In genomic region chr5:101090415-101091026, GRCm38 (mm10) we compare ENCODE assay signal across 17 mouse cellular contexts.
DNase-seq lines count a peak whose midpoint lies in the region; ATAC-seq and TF ChIP-seq lines count a peak whose summit lies in the region.
"Had no signal": no experiment of that assay in that cellular context is flagged by ENCODE, and none has a peak within 500 bp of the region (broad histone marks: within the 10 kb centered on the region; RNA-seq: fewer than 3 reads in every experiment).

No protein-coding gene starts in this region.

- no peaks in the 10 kb centered on the region for H3K27me3 ChIP-seq in forebrain, embryonic 12.5 days
- no peaks in the 10 kb centered on the region for H3K27me3 ChIP-seq in forebrain, embryonic 11.5 days (ENCODE audit: control insufficient read depth, insufficient read depth, low read length)
- no peaks in the 10 kb centered on the region for H3K27me3 ChIP-seq in heart, postnatal 0 days (ENCODE audit: control insufficient read depth, insufficient read depth, low read length)
- no peaks in the 10 kb centered on the region for H3K27me3 ChIP-seq in heart, embryonic 11.5 days (ENCODE audit: control insufficient read depth, insufficient read depth, low read length)
- H3K27me3 ChIP-seq in hindbrain, embryonic 14.5 days (ENCODE audit: control insufficient read depth, insufficient read depth, low read length): no peaks in the 10 kb centered on the region
- H3K27me3 ChIP-seq in neural tube, embryonic 12.5 days (replicated peaks): no peaks in the 10 kb centered on the region
- no peaks in the 10 kb centered on the region for H3K27me3 ChIP-seq in kidney, adult 2 months (replicated peaks; ENCODE audit: control insufficient read depth, insufficient read depth, low read length)
- H3K27me3 ChIP-seq: embryonic facial prominence, embryonic 12.5 days; limb, embryonic 12.5 days; liver, embryonic 13.5 days; lung, embryonic 15.5 days had no signal

- no peak for DNase-seq in forebrain, embryonic 11.5 days (ENCODE audit: low spot score)
- DNase-seq in heart, postnatal 0 days (ENCODE audit: low spot score): no peak
- DNase-seq in hindbrain, embryonic 14.5 days (ENCODE audit: low spot score): peak; percentile 46
- no peak for DNase-seq in layer of hippocampus, adult 9-11 months
- no peak for DNase-seq in kidney, adult 2 months
- DNase-seq: cerebellum, adult 9-10 months; heart, adult 2 months; liver, embryonic 13.5 days; right cerebral cortex, postnatal 14 days had no signal

- TF ChIP-seq EP300 in heart, postnatal 0 days (IDR thresholded peaks at IDR 0.05; ENCODE audit: low read depth): no peak

- peak overlapping the region; percentile 80 for H3K27ac ChIP-seq in forebrain, embryonic 12.5 days
- no peak overlapping the region for H3K27ac ChIP-seq in forebrain, embryonic 11.5 days (ENCODE audit: low read depth, low read length)
- H3K27ac ChIP-seq in heart, postnatal 0 days (ENCODE audit: low read depth): no peak overlapping the region
- no peak overlapping the region for H3K27ac ChIP-seq in heart, embryonic 11.5 days (ENCODE audit: low read depth, low read length)
- H3K27ac ChIP-seq in hindbrain, embryonic 14.5 days: peak overlapping the region; percentile 79
- H3K27ac ChIP-seq in neural tube, embryonic 12.5 days: peak overlapping the region; percentile 22; the same call in 1 of the 2 replicates
- no peak overlapping the region for H3K27ac ChIP-seq in kidney, adult 2 months (ENCODE audit: insufficient read depth, low read depth, low read length)
- H3K27ac ChIP-seq: embryonic facial prominence, embryonic 12.5 days; heart, adult 2 months; kidney, postnatal 0 days; limb, embryonic 12.5 days; liver, embryonic 13.5 days; lung, embryonic 15.5 days; macrophage had no signal

- H3K4me2 ChIP-seq in forebrain, embryonic 12.5 days: peak overlapping the region; percentile 34; the same call in 1 of the 2 replicates
- no peak overlapping the region for H3K4me2 ChIP-seq in forebrain, embryonic 11.5 days (ENCODE audit: low read depth, low read length, severe bottlenecking)
- H3K4me2 ChIP-seq in heart, postnatal 0 days (ENCODE audit: low read depth, low read length): peak overlapping the region; percentile 34
- H3K4me2 ChIP-seq in heart, embryonic 11.5 days: no peak overlapping the region
- H3K4me2 ChIP-seq in hindbrain, embryonic 14.5 days (replicated peaks): peak overlapping the region; percentile 38
- H3K4me2 ChIP-seq in neural tube, embryonic 12.5 days (replicated peaks): peak overlapping the region; percentile 28; the same call in 1 of the 2 replicates
- H3K4me2 ChIP-seq: embryonic facial prominence, embryonic 12.5 days; liver, embryonic 13.5 days; lung, embryonic 15.5 days had no signal

- H3K4me1 ChIP-seq in forebrain, embryonic 12.5 days: peaks cover 15% of the 10 kb centered on the region
- no peaks in the 10 kb centered on the region for H3K4me1 ChIP-seq in forebrain, embryonic 11.5 days (replicated peaks; ENCODE audit: control insufficient read depth, insufficient read depth, low read length)
- peaks cover 6% of the 10 kb centered on the region for H3K4me1 ChIP-seq in heart, postnatal 0 days (ENCODE audit: control insufficient read depth, insufficient read depth)
- peaks cover 6% of the 10 kb centered on the region; the same call in 1 of the 2 replicates for H3K4me1 ChIP-seq in heart, embryonic 11.5 days (ENCODE audit: control insufficient read depth, insufficient read depth, low read length)
- peaks cover 15% of the 10 kb centered on the region; the same call in 1 of the 2 replicates for H3K4me1 ChIP-seq in hindbrain, embryonic 14.5 days (replicated peaks; ENCODE audit: control insufficient read depth, insufficient read depth, low read length)
- H3K4me1 ChIP-seq in neural tube, embryonic 12.5 days: 0 out of 2 replicates have a peak, but pooled peaks cover 4% of the 10 kb centered on the region
- H3K4me1 ChIP-seq in kidney, adult 2 months (ENCODE audit: control insufficient read depth, insufficient read depth, low read length): no peaks in the 10 kb centered on the region
- H3K4me1 ChIP-seq: embryonic facial prominence, embryonic 12.5 days; liver, embryonic 13.5 days; lung, embryonic 15.5 days had no signal

- peak; percentile 61 for ATAC-seq in forebrain, embryonic 12.5 days (ENCODE audit: low FRiP score)
- ATAC-seq in forebrain, embryonic 11.5 days (replicated peaks; ENCODE audit: low FRiP score): no peak; the same call in none of the 2 replicates
- no peak for ATAC-seq in heart, postnatal 0 days (ENCODE audit: insufficient read depth, low read depth)
- ATAC-seq in heart, embryonic 11.5 days (replicated peaks; ENCODE audit: insufficient number of reproducible peaks, low FRiP score, low TSS enrichment): no peak
- ATAC-seq in hindbrain, embryonic 14.5 days (ENCODE audit: low FRiP score): peak; percentile 24
- peak; percentile 67 for ATAC-seq in neural tube, embryonic 12.5 days (ENCODE audit: low FRiP score, low read depth)

- H3K4me3 ChIP-seq in forebrain, embryonic 12.5 days (replicated peaks): no peak overlapping the region
- no peak overlapping the region for H3K4me3 ChIP-seq in forebrain, embryonic 11.5 days (ENCODE audit: low read depth, low read length)
- no peak overlapping the region for H3K4me3 ChIP-seq in heart, postnatal 0 days (ENCODE audit: low read depth, low read length)
- H3K4me3 ChIP-seq in heart, embryonic 11.5 days (ENCODE audit: low read depth, low read length): no peak overlapping the region
- H3K4me3 ChIP-seq in hindbrain, embryonic 14.5 days (replicated peaks; ENCODE audit: low read length): no peak overlapping the region
- H3K4me3 ChIP-seq in neural tube, embryonic 12.5 days: no peak overlapping the region
- no peak overlapping the region for H3K4me3 ChIP-seq in kidney, adult 2 months (ENCODE audit: insufficient read depth, low read depth, low read length)
- H3K4me3 ChIP-seq: embryonic facial prominence, embryonic 12.5 days; heart, adult 2 months; limb, embryonic 12.5 days; liver, embryonic 13.5 days; lung, embryonic 15.5 days had no signal

- no peak overlapping the region; the same call in 1 of the 2 replicates for H3K9ac ChIP-seq in forebrain, embryonic 12.5 days
- H3K9ac ChIP-seq in forebrain, embryonic 11.5 days (ENCODE audit: low read length): no peak overlapping the region
- H3K9ac ChIP-seq in heart, postnatal 0 days (replicated peaks; ENCODE audit: low read depth, low read length): no peak overlapping the region
- H3K9ac ChIP-seq in heart, embryonic 11.5 days (ENCODE audit: low read depth, low read length): no peak overlapping the region
- H3K9ac ChIP-seq in hindbrain, embryonic 14.5 days: peak overlapping the region; percentile 18; the same call in 1 of the 2 replicates
- H3K9ac ChIP-seq in neural tube, embryonic 12.5 days: no peak overlapping the region
- H3K9ac ChIP-seq: embryonic facial prominence, embryonic 12.5 days; limb, embryonic 12.5 days; liver, embryonic 13.5 days; lung, embryonic 15.5 days had no signal

- no peak for TF ChIP-seq POLR2A in kidney, adult 2 months (IDR thresholded peaks at IDR 0.05; ENCODE audit: low read depth, low read length)

- no peak for TF ChIP-seq CTCF in heart, postnatal 0 days (IDR thresholded peaks at IDR 0.05; ENCODE audit: low read depth)
- TF ChIP-seq CTCF in kidney, adult 2 months (conservative IDR thresholded peaks at IDR 0.05; ENCODE audit: insufficient read depth, insufficient read length, low read depth, low read length): no peak

- 76% methylated on average over 7 of the region's 7 CpGs for WGBS in forebrain, embryonic 12.5 days
- WGBS in forebrain, embryonic 11.5 days: 81% methylated on average over 7 of the region's 7 CpGs
- 75% methylated on average over 7 of the region's 7 CpGs for WGBS in heart, postnatal 0 days
- WGBS in heart, embryonic 11.5 days (ENCODE audit: insufficient replicate concordance): 77% methylated on average over 7 of the region's 7 CpGs
- WGBS in hindbrain, embryonic 14.5 days: 45% methylated on average over 7 of the region's 7 CpGs
- WGBS in neural tube, embryonic 12.5 days: 52% methylated on average over 7 of the region's 7 CpGs
- 84% methylated on average over 7 of the region's 7 CpGs for WGBS in kidney, adult 2 months

- no peaks in the 10 kb centered on the region for H3K9me3 ChIP-seq in forebrain, embryonic 12.5 days
- H3K9me3 ChIP-seq in forebrain, embryonic 11.5 days (ENCODE audit: control insufficient read depth, low read length): no peaks in the 10 kb centered on the region
- no peaks in the 10 kb centered on the region for H3K9me3 ChIP-seq in heart, postnatal 0 days (replicated peaks; ENCODE audit: control insufficient read depth, low read length)
- no peaks in the 10 kb centered on the region for H3K9me3 ChIP-seq in heart, embryonic 11.5 days (replicated peaks; ENCODE audit: control insufficient read depth, low read length)
- no peaks in the 10 kb centered on the region for H3K9me3 ChIP-seq in hindbrain, embryonic 14.5 days (ENCODE audit: control insufficient read depth, low read length)
- no peaks in the 10 kb centered on the region for H3K9me3 ChIP-seq in neural tube, embryonic 12.5 days
- H3K9me3 ChIP-seq: embryonic facial prominence, embryonic 12.5 days; limb, embryonic 12.5 days; lung, embryonic 15.5 days had no signal

- H3K36me3 ChIP-seq in forebrain, embryonic 12.5 days (replicated peaks): no peaks in the 10 kb centered on the region
- H3K36me3 ChIP-seq in forebrain, embryonic 11.5 days (ENCODE audit: control insufficient read depth, insufficient read depth, low read length): no peaks in the 10 kb centered on the region
- no peaks in the 10 kb centered on the region for H3K36me3 ChIP-seq in heart, postnatal 0 days (replicated peaks; ENCODE audit: control insufficient read depth, insufficient read depth, low read length)
- no peaks in the 10 kb centered on the region for H3K36me3 ChIP-seq in heart, embryonic 11.5 days (ENCODE audit: control insufficient read depth, insufficient read depth, low read length)
- no peaks in the 10 kb centered on the region for H3K36me3 ChIP-seq in hindbrain, embryonic 14.5 days (replicated peaks; ENCODE audit: control insufficient read depth, insufficient read depth)
- H3K36me3 ChIP-seq in neural tube, embryonic 12.5 days: no peaks in the 10 kb centered on the region
- no peaks in the 10 kb centered on the region for H3K36me3 ChIP-seq in kidney, adult 2 months (ENCODE audit: control insufficient read depth, insufficient read depth, low read length)
- H3K36me3 ChIP-seq: embryonic facial prominence, embryonic 12.5 days; limb, embryonic 12.5 days; liver, embryonic 13.5 days; lung, embryonic 15.5 days had no signal

Comparison
In these comparisons a context has a peak if more than half of its experiments do, and no peak if none do; other contexts are left out.
1. ATAC-seq: peak in forebrain, embryonic 12.5 days (single experiment), hindbrain, embryonic 14.5 days (single experiment) and neural tube, embryonic 12.5 days (single experiment); none in forebrain, embryonic 11.5 days (single experiment), heart, postnatal 0 days (single experiment) and heart, embryonic 11.5 days (single experiment).
2. H3K27ac ChIP-seq: peak in forebrain, embryonic 12.5 days (single experiment), hindbrain, embryonic 14.5 days (single experiment) and neural tube, embryonic 12.5 days (single experiment); none in forebrain, embryonic 11.5 days (single experiment), heart, postnatal 0 days (single experiment), heart, embryonic 11.5 days (single experiment) and kidney, adult 2 months (single experiment).
3. H3K4me2 ChIP-seq: peak in forebrain, embryonic 12.5 days (single experiment), heart, postnatal 0 days (single experiment), hindbrain, embryonic 14.5 days (single experiment) and neural tube, embryonic 12.5 days (single experiment); none in forebrain, embryonic 11.5 days (single experiment) and heart, embryonic 11.5 days (single experiment).